10 mouse cellular contexts compared by ENCODE assay signal in the genomic region with DNA sequence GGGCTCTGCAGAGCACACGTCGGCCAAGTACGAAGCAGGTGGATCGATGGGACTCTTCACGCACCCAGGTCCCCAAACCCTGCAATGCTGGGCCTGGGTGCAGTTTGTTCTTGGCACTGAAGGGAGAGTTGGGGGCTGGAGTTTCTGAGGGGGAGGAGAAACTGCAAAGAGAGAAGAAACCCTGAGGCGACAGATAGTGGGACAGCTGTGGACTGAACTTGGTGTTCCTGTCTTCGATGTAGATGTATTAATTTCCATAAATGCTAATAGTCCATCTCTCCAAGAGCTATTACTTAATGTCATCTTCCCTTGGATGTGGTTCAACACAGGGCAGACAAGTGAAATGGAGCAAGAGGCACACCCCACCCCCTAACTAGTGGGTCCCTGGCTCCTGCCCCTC. TPM values are rescaled to one million over a fixed set of nuclear protein-coding genes. Genes with fewer than 3 reads are reported as not detected.
DNase-seq lines count a peak whose midpoint lies in the region; ATAC-seq and TF ChIP-seq lines count a peak whose summit lies in the region.
"Had no signal": no experiment of that assay in that cellular context is flagged by ENCODE, and none has a peak within 500 bp of the region (broad histone marks: within the 10 kb centered on the region; RNA-seq: fewer than 3 reads in every experiment).

No protein-coding gene starts in this region.

- no peak for ATAC-seq in limb, embryonic 11.5 days (ENCODE audit: insufficient number of reproducible peaks, low FRiP score, low TSS enrichment, low read depth)
- ATAC-seq in forebrain, embryonic 15.5 days (replicated peaks) = no peak
- ATAC-seq in limb, embryonic 15.5 days (ENCODE audit: insufficient number of reproducible peaks, low FRiP score, low TSS enrichment, low read depth) = no peak

- H3K4me2 ChIP-seq in limb, embryonic 11.5 days (ENCODE audit: low read depth, severe bottlenecking) = 0 out of 2 replicates have a peak overlapping the region, but pooled peaks have one; percentile 83
- H3K4me2 ChIP-seq in forebrain, embryonic 15.5 days (replicated peaks) = peak overlapping the region; percentile 88
- H3K4me2 ChIP-seq in limb, embryonic 15.5 days = 0 out of 2 replicates have a peak overlapping the region, but pooled peaks have one; percentile 78

- peaks cover 7% of the 10 kb centered on the region; the same call in 1 of the 2 replicates for H3K4me1 ChIP-seq in limb, embryonic 11.5 days (ENCODE audit: control insufficient read depth, insufficient read depth, low read length)
- peaks cover 22% of the 10 kb centered on the region for H3K4me1 ChIP-seq in limb, embryonic 10.5 days
- H3K4me1 ChIP-seq in forebrain, embryonic 15.5 days = peaks cover 24% of the 10 kb centered on the region
- H3K4me1 ChIP-seq in limb, embryonic 15.5 days = peaks cover 21% of the 10 kb centered on the region
- peaks cover 35% of the 10 kb centered on the region for H3K4me1 ChIP-seq in olfactory bulb, adult 2 months (ENCODE audit: control insufficient read depth, insufficient read depth, low read length)

- WGBS in limb, embryonic 11.5 days = 78% methylated on average over 7 of the region's 7 CpGs
- WGBS in limb, embryonic 10.5 days = 83% methylated on average over 7 of the region's 7 CpGs
- 81% methylated on average over 7 of the region's 7 CpGs for WGBS in forebrain, embryonic 15.5 days
- WGBS in limb, embryonic 15.5 days = 78% methylated on average over 7 of the region's 7 CpGs
- 74% methylated on average over 7 of the region's 7 CpGs for WGBS in olfactory bulb, adult 2 months

- TF ChIP-seq CTCF in olfactory bulb, adult 2 months (IDR thresholded peaks at IDR 0.05; ENCODE audit: insufficient read depth, low read depth, low read length) = no peak

- H3K9ac ChIP-seq in limb, embryonic 11.5 days (ENCODE audit: low read length) = no peak overlapping the region
- no peak overlapping the region for H3K9ac ChIP-seq in forebrain, embryonic 15.5 days (replicated peaks)
- H3K9ac ChIP-seq in limb, embryonic 15.5 days = no peak overlapping the region
- H3K9ac ChIP-seq: stomach, embryonic 15.5 days had no signal

- H3K9me3 ChIP-seq in limb, embryonic 11.5 days (ENCODE audit: control insufficient read depth, low read length) = peaks cover 2% of the 10 kb centered on the region; the same call in 1 of the 2 replicates
- H3K9me3 ChIP-seq in limb, embryonic 10.5 days (replicated peaks) = peaks cover 2% of the 10 kb centered on the region; the same call in 1 of the 2 replicates
- peaks cover 5% of the 10 kb centered on the region; the same call in 1 of the 2 replicates for H3K9me3 ChIP-seq in forebrain, embryonic 15.5 days
- peaks cover 5% of the 10 kb centered on the region; the same call in 1 of the 2 replicates for H3K9me3 ChIP-seq in limb, embryonic 15.5 days
- H3K9me3 ChIP-seq: stomach, embryonic 15.5 days had no signal

- no peak overlapping the region for H3K4me3 ChIP-seq in limb, embryonic 11.5 days (ENCODE audit: low read depth, low read length)
- H3K4me3 ChIP-seq in limb, embryonic 10.5 days = no peak overlapping the region
- H3K4me3 ChIP-seq in forebrain, embryonic 15.5 days = peak overlapping the region; percentile 89; the same call in 1 of the 2 replicates
- no peak overlapping the region for H3K4me3 ChIP-seq in limb, embryonic 15.5 days
- peak overlapping the region; percentile 79 for H3K4me3 ChIP-seq in olfactory bulb, adult 2 months (ENCODE audit: insufficient read depth, low read depth, low read length)

- no peak overlapping the region for H3K27ac ChIP-seq in limb, embryonic 11.5 days (replicated peaks; ENCODE audit: low read depth, low read length)
- H3K27ac ChIP-seq in limb, embryonic 10.5 days = no peak overlapping the region
- no peak overlapping the region for H3K27ac ChIP-seq in forebrain, embryonic 15.5 days (replicated peaks)
- no peak overlapping the region for H3K27ac ChIP-seq in limb, embryonic 15.5 days
- no peak overlapping the region for H3K27ac ChIP-seq in olfactory bulb, adult 2 months (ENCODE audit: insufficient read depth, low read depth, low read length)
- H3K27ac ChIP-seq: stomach, embryonic 15.5 days had no signal

- H3K27me3 ChIP-seq in limb, embryonic 11.5 days (ENCODE audit: control insufficient read depth, insufficient read depth, low read length) = peaks cover 13% of the 10 kb centered on the region
- peaks cover 35% of the 10 kb centered on the region for H3K27me3 ChIP-seq in limb, embryonic 10.5 days (ENCODE audit: low read depth, poor library complexity, severe bottlenecking)
- no peaks in the 10 kb centered on the region for H3K27me3 ChIP-seq in forebrain, embryonic 15.5 days
- H3K27me3 ChIP-seq in limb, embryonic 15.5 days = peaks cover 21% of the 10 kb centered on the region

- no peak for DNase-seq in limb, embryonic 11.5 days (ENCODE audit: low spot score)
- no peak for DNase-seq in limb, embryonic 10.5 days (ENCODE audit: low spot score)
- DNase-seq in testis, postnatal 14 days (ENCODE audit: low spot score) = no peak
- DNase-seq in B cell, adult 2 months = no peak
- DNase-seq: kidney, postnatal 25 days; left cerebral cortex, postnatal 4 days had no signal

- no peak for TF ChIP-seq POLR2A in olfactory bulb, adult 2 months (IDR thresholded peaks at IDR 0.05; ENCODE audit: insufficient read depth, low read depth, low read length)

- no peaks in the 10 kb centered on the region for H3K36me3 ChIP-seq in limb, embryonic 11.5 days (ENCODE audit: control insufficient read depth, insufficient read depth, low read length)
- H3K36me3 ChIP-seq in limb, embryonic 10.5 days = no peaks in the 10 kb centered on the region
- no peaks in the 10 kb centered on the region for H3K36me3 ChIP-seq in forebrain, embryonic 15.5 days
- no peaks in the 10 kb centered on the region for H3K36me3 ChIP-seq in limb, embryonic 15.5 days
- H3K36me3 ChIP-seq: stomach, embryonic 15.5 days had no signal

RNA-seq across cellular contexts. Expression of a gene that starts 0.6 kb away (rescaled TPM):
- polyA plus RNA-seq in limb, embryonic 11.5 days (2014; fragmentation: Nextera tagmentation; extraction: Ambion mirVana) = 2.6 and 2.7 TPM in 2 replicates
- 2.8 and 3.8 TPM in 2 replicates for polyA plus RNA-seq in limb, embryonic 10.5 days (2016; fragmentation: Nextera tagmentation; extraction: Ambion mirVana)
- 5.0 and 5.5 TPM in 2 replicates for polyA plus RNA-seq in forebrain, embryonic 15.5 days (2015; fragmentation: Nextera tagmentation; extraction: Ambion mirVana)
- 2.3 TPM in 2 replicates for polyA plus RNA-seq in limb, embryonic 15.5 days (2015; fragmentation: Nextera tagmentation; extraction: Ambion mirVana)
- polyA plus RNA-seq in olfactory bulb, adult 2 months (2012; ENCODE audit: insufficient read depth, insufficient read length, low replicate concordance, missing spikeins) = not detected in 2 replicates

RNA-seq across cellular contexts. Expression of a gene that starts 1.7 kb away (rescaled TPM):
- polyA plus RNA-seq in limb, embryonic 11.5 days (2014; fragmentation: Nextera tagmentation; extraction: Ambion mirVana) = 3.6 and 3.7 TPM in 2 replicates
- 3.9 and 5.2 TPM in 2 replicates for polyA plus RNA-seq in limb, embryonic 10.5 days (2016; fragmentation: Nextera tagmentation; extraction: Ambion mirVana)
- 14.4 and 17.2 TPM in 2 replicates for polyA plus RNA-seq in forebrain, embryonic 15.5 days (2015; fragmentation: Nextera tagmentation; extraction: Ambion mirVana)
- polyA plus RNA-seq in limb, embryonic 15.5 days (2015; fragmentation: Nextera tagmentation; extraction: Ambion mirVana) = 7.6 and 8.2 TPM in 2 replicates
- not detected in 2 replicates for polyA plus RNA-seq in olfactory bulb, adult 2 months (2012; ENCODE audit: insufficient read depth, insufficient read length, low replicate concordance, missing spikeins)

Comparison
In these comparisons a context has a peak if more than half of its experiments do, and no peak if none do; other contexts are left out.
1. H3K4me3 ChIP-seq: peak in forebrain, embryonic 15.5 days (single experiment) and olfactory bulb, adult 2 months (single experiment); none in limb, embryonic 11.5 days (single experiment), limb, embryonic 10.5 days (single experiment) and limb, embryonic 15.5 days (single experiment).
2. Peak in every context shown above with its lines, with median percentiles within 50 percentile points of each other: H3K4me2 ChIP-seq.